Mouse (Mus musculus): Measurements from ENCODE around the gene Ncbp2. TPM values are rescaled to one million over a fixed set of nuclear protein-coding genes. Genes with fewer than 3 reads are reported as not detected.

The Ncbp2 gene
- polyA plus RNA-seq (2012; ENCODE audit: low replicate concordance) = 27.5 and 34.0 TPM in 2 replicates

DNA sequence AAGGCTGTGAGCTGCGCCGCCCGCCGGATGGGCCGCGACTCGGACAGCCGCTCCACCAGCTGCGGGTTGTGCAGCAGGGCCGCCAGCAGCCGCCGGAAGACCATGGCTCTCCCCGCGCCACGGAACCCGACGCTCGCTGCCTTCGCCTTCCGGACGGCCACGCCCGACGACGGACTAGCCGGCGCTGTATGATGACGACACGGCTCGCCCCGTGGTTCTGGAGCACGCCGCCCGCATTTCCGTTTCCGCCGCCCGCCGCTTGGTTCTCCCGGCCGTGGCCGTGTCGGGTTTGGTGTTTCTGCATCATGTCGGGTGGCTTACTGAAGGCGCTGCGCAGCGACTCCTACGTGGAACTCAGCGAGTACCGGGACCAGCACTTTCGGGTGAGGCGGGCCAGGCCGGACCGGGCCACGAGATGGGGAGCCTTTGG lies at the start of gene Ncbp2, which contains the start of gene 0610012G03Rik:
Gene Ncbp2 (plus strand): TSS at position 169 of the 430 bp plus-strand sequence.
Gene 0610012G03Rik (minus strand): TSS at position 150 of the 430 bp plus-strand sequence.

DNA sequence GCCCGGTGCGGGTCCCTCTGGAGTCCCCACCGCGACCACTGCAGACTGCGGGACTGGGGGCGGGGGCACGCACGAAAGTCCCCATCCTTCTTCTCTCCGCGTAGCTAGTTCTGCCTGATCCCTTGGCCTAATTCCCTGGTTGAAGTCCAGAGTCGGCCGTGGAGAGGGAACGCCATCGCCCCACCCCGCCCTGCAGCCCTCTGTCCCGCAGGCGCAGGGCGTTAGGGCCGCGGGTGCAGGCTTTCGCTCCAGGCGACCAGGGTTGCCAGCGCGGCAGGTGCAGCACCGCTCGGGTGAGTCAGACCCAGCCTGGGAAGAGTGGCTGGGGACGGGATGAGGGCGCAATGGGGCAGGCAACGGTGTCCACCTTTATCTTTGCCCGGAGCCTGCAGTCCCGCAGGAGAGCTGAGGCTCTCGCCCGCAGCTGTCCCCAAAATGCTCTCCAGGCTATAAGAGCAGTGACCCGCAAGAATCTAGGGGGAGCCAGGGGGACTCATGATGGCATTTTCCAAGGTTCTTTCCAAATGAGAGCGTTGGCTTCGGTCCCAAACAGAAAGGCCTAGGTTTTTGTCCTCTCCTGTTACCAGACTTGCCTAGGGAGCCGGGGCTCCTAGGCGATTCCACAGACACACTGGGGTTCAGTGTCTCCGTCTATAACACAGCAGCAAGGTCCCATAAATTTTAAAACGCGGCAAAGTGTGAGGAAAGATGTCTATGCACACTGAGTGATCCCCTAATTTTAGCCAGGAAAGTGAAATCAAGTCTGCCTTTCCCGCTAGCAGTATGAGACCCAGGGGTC lies 14.4 kb upstream of the Ncbp2 start, which contains the start of gene Pigz:
Gene Pigz (plus strand): TSS at position 101 of the 799 bp plus-strand sequence.

DNA sequence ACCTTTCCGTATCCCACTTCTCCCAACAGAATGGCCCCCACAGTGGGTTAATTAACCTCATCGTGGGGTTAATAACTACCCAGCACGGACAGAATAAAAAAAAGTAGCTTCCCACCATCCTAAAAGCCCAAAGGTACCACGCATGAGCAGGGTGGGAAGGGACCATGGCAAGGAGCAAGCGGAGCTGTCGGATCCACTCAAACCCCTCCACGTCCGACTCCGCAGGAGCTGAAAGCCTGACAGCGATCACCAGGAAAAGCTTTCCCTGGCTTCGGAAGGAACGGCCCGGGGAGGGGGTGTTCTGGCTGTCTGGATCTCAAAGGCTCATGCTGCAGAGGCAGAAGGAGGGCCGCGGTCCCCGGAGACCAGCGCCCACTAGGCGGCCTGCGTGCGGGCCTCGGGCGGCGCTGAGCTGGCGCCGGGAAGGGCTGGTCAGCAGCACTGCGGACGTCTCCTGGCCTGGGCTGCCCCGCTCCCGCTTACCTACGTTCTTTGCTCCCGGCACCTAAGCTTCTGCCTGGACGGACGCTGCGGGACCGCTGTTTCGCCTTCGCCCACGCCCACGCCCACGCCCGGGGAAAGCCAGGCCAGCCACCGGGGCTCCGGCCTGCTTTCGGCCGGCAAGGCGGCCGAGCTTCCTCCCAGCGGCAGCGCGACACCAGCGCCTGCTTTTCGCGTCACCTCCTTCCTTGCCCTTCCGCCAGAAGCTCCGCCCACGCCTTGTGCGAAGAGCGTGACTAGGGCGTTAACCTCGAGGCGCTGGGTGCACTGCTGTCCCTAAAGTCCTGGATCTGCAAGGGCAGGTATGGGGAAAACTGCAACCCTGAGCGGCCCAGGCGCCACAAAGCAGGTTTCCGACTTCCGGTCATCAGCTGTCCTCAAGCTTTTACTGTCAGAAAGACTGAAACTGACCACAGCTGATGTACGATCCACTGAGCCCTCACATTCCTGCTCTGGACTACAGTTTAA lies 54.5 kb downstream of the Ncbp2 start, which contains the start of gene Senp5:
Gene Senp5 (minus strand): TSS at position 779 of the 969 bp plus-strand sequence.

Other genes with a start within 250 kb of the Ncbp2 start
- 0.04 and 0.07 TPM in 2 replicates for gene Meltf, start 69.7 kb upstream of the Ncbp2 start, polyA plus RNA-seq (2012; ENCODE audit: low replicate concordance)
- gene Pigz, start 14.7 kb upstream of the Ncbp2 start, polyA plus RNA-seq (2012; ENCODE audit: low replicate concordance) = 0.84 and 2.6 TPM in 2 replicates
- 37.0 and 78.6 TPM in 2 replicates for gene 0610012G03Rik, start within 50 bp of the Ncbp2 start, polyA plus RNA-seq (2012; ENCODE audit: low replicate concordance)
- gene Senp5, start 54.8 kb downstream of the Ncbp2 start, polyA plus RNA-seq (2012; ENCODE audit: low replicate concordance) = 3.4 and 3.7 TPM in 2 replicates
- 40.5 and 94.6 TPM in 2 replicates for gene Pak2, start 130.8 kb downstream of the Ncbp2 start, polyA plus RNA-seq (2012; ENCODE audit: low replicate concordance)
- 33.5 and 70.6 TPM in 2 replicates for gene Pigx, start 151.2 kb downstream of the Ncbp2 start, polyA plus RNA-seq (2012; ENCODE audit: low replicate concordance)
- gene Cep19, start 151.3 kb downstream of the Ncbp2 start, polyA plus RNA-seq (2012; ENCODE audit: low replicate concordance) = 4.6 and 10.7 TPM in 2 replicates
- gene Nrros, start 217.1 kb downstream of the Ncbp2 start, polyA plus RNA-seq (2012; ENCODE audit: low replicate concordance) = 175 and 488 TPM in 2 replicates
- gene Bex6, start 231.3 kb downstream of the Ncbp2 start, polyA plus RNA-seq (2012; ENCODE audit: low replicate concordance) = 0.53 and 0.64 TPM in 2 replicates

Measured in hematopoietic multipotent progenitor cell, adult 10-12 weeks (in vitro differentiated cells).